Mouse (Mus musculus) ES-Bruce4 (cell line): Measurements from ENCODE around the gene Tmem38a.

Experiments
- CTCF ChIP-seq: IDR thresholded peaks from one replicate; pipeline ENCODE4 v1.8.1; 2011; ENCODE audit warnings: low read depth, low read length
- EP300 ChIP-seq: IDR thresholded peaks from 2 replicates; pipeline ENCODE4 v1.6.1; 2011; ENCODE audit warnings: low read depth, low read length; ENCODE audit not compliant: insufficient read depth
- POLR2A ChIP-seq: IDR thresholded peaks from one replicate; pipeline ENCODE4 v1.8.1; 2011; ENCODE audit warnings: low read length; ENCODE audit not compliant: insufficient read depth

GRCm38 (mm10) chr8:72583056-72583771, 11.4 kb downstream of the Tmem38a start:
- TF ChIP-seq CTCF (no peak), POLR2A (no peak), EP300 (no peak)
